Mouse (Mus musculus) cerebellum, adult 2 months (tissue): Measurements from ENCODE around the gene Cep295. TPM values are rescaled to one million over a fixed set of nuclear protein-coding genes. Genes with fewer than 3 reads are reported as not detected.
A peak's percentile ranks its signal among the peaks of the same experiment; 100 is the strongest.
"Not testable (repeated sequence)": the region's sequence is repeated elsewhere in the genome, so short reads cannot be mapped to it uniquely, and the experiment has no call there.

Source experiments
- DNase-seq, 2 experiments: peaks; one replicate each; pipeline ENCODE4 v3.0.0; 2021
- H3K27ac ChIP-seq: fragments of 200-500 bp; 2 replicates; pipeline ENCODE4 v1.5.1; 2012; ENCODE audit warnings: low read length, control low read depth, inconsistent platforms; ENCODE audit not compliant: insufficient read depth
- H3K27me3 ChIP-seq: fragments of 200-500 bp; 2 replicates; pipeline ENCODE4 v1.6.1; 2012; ENCODE audit warnings: inconsistent platforms, mild to moderate bottlenecking, low read length, moderate library complexity; ENCODE audit not compliant: control insufficient read depth, insufficient read depth
- H3K4me1 ChIP-seq: fragments of 200-500 bp; 2 replicates; pipeline ENCODE4 v1.6.1; 2011; ENCODE audit warnings: low read length; ENCODE audit not compliant: control insufficient read depth, insufficient read depth
- H3K4me3 ChIP-seq: fragments of 200-500 bp; replicated peaks from 2 replicates; pipeline ENCODE3; 2011; ENCODE audit warnings: mild to moderate bottlenecking, low read depth, low read length, control low read depth; ENCODE audit not compliant: insufficient read depth
- CTCF ChIP-seq: fragments of 200-500 bp; IDR thresholded peaks from 2 replicates; pipeline ENCODE4 v1.5.1; 2011; ENCODE audit warnings: low read depth, mild to moderate bottlenecking, control low read depth, low read length, moderate library complexity, borderline replicate concordance; ENCODE audit not compliant: insufficient read depth
- POLR2A ChIP-seq: fragments of 200-500 bp; IDR thresholded peaks from 2 replicates; pipeline ENCODE4 v1.6.1; 2011; ENCODE audit warnings: low read length, control low read depth, borderline replicate concordance; ENCODE audit not compliant: insufficient read depth
- WGBS: fragments of 180-500 bp; shearing (Covaris S2); methylation state at CpG from one replicate; pipeline ENCODE4 v1.1.7; 2018; 5-methylcytosine and 5-hydroxymethylcytosine counted together
- polyA plus RNA-seq: library from polyadenylated mRNA; depleted of rRNA; stranded (reverse); fragments of >200 nt; gene quantifications from 2 replicates; pipeline ENCODE4 v1.2.3, GENCODE M21; 2012

Cep295 gene
- polyA plus RNA-seq, 1 experiment = 20.0 TPM

DNA sequence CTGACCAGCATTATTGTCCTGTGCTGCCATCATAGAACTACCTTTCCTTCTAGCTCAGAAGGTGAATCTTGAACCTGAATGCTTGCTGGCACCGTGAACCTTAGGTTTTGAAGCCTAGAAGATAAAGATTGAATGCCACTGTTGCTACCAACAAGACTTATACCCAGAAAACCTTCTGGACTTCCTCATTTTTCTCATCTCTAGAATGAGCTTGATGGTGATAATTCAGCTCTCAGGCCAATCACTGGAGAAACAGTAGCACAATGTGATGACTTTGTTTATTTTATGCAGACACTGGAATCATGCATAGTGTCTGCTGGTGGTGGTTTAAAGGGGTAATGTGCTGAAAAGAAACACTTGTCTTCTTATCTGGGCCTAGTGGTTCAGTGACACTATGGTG, 7.3 kb upstream of the Cep295 start:
- no peaks in the 10 kb centered on the region for H3K4me1 ChIP-seq
- H3K4me3 ChIP-seq = no peak overlapping the region
- no peaks in the 10 kb centered on the region for H3K27me3 ChIP-seq
- TF ChIP-seq POLR2A (no peak), CTCF (no peak)
- DNase-seq = no peak
- WGBS = 74% methylated on average over 1 of the region's 1 CpGs
- no peak overlapping the region for H3K27ac ChIP-seq

DNA sequence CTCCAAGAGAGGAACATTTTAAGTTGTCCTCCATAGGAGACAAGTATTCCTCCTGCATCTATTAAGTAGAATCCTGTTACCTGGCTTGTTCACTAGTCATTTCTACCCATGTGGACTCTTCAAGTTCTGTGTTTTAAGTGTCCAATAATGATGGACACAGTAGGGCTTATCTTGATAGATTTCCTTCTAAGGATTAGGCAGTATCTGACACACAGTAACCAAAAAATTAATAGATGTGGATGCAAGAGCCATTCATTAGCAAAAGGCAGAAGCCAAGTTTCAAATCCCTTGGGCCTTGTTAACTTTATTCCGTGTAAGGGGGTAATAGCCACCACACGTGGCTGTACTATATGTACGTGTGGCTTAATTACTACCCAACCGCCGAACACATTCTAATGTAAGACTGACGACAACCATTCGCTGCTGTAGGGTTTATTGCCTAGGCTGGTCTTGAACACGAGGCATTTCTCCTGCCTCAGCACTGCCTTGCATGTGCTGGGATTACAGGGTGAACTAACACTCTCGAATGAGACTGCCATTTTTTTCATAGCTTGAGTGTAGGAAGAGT, 588 bp downstream of the Cep295 start:
- H3K27ac ChIP-seq = peak overlapping the region; percentile 35
- no peaks in the 10 kb centered on the region for H3K27me3 ChIP-seq
- H3K4me3 ChIP-seq = peak overlapping the region; percentile 96
- no peak for DNase-seq
- no peak for TF ChIP-seq CTCF
- TF ChIP-seq POLR2A = no peak
- WGBS = 0% methylated on average over 9 of the region's 9 CpGs
- H3K4me1 ChIP-seq = no peaks in the 10 kb centered on the region; the same call in 1 of the 2 replicates

DNA sequence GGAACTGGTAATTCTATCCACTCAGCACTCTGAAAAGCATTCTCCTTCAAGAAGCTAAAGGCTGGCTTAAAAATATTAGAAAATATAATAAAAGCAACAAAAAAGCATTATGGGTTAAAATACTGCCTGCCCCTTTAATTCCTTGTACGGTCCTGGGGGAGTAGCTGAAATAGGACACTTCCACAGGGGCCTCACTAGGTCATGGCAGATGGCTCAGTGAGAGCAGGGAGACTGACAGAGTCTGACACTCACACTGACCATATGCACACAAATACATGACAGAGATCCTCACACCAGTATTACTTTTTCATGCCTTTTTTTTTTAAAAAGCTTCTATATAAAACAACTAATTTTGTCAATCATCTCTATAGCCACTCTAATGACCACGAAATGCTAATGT, 7.7 kb downstream of the Cep295 start:
- WGBS = 31% methylated on average over 2 of the region's 2 CpGs
- Histone ChIP-seq H3K4me1 (no peaks in the 10 kb centered on the region), H3K27ac (no peak overlapping the region), H3K27me3 (no peaks in the 10 kb centered on the region), H3K4me3 (no peak overlapping the region)
- TF ChIP-seq POLR2A (no peak), CTCF (no peak)
- no peak for DNase-seq

DNA sequence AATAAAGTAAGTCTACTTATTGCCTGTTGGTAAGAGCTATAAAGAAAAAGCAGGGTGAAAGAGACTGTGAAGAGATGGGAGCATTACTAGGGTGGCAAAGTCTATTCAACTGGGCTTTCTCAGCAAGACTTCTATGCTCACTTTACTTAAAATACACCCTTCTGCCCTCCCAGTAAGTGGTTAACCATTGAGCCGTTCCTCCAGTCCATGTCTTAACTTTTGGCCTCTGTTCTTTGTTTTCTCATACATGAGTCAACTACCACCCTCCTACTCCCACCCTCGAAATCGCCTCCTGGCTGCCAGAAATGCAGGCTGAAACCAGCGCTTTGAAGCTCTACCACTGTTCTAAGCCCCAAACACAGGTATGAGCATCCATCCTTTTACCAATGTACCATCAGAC, 19.8 kb downstream of the Cep295 start:
- Histone ChIP-seq H3K4me1 (no peaks in the 10 kb centered on the region), H3K27me3 (no peaks in the 10 kb centered on the region), H3K4me3 (no peak overlapping the region), H3K27ac (no peak overlapping the region)
- DNase-seq = no peak
- TF ChIP-seq CTCF (no peak), POLR2A (no peak)
- 86% methylated on average over 4 of the region's 4 CpGs for WGBS

DNA sequence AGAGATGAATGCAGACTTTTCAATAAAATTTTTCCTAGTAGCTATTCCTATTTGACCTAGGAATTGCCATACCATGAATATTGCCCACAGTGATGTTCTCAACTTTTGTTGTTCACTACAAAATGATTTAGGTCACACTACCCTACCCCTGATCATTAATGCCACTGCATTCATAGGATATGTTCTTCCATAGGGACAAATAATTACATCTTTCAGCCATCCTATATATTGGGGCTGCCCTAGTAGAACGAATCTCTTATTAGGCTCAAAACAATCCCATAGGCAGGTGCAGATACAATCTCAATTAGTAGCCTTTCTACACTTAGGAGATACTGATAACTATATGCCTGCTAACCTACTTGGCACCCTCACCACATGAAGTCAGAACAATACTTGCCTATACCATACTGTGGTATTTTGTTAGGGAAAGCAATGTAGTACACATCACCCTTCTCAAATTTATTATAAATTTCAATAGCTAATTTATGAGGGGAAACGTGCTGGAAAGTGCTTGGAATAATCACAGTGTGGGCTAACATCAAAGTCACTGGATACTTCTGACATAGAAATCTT, 39.3 kb downstream of the Cep295 start:
- Histone ChIP-seq H3K27ac (no peak overlapping the region), H3K4me1 (no peaks in the 10 kb centered on the region), H3K27me3 (no peaks in the 10 kb centered on the region), H3K4me3 (no peak overlapping the region)
- WGBS = 82% methylated on average over 2 of the region's 2 CpGs
- DNase-seq = no peak
- TF ChIP-seq CTCF (no peak), POLR2A (no peak)

DNA sequence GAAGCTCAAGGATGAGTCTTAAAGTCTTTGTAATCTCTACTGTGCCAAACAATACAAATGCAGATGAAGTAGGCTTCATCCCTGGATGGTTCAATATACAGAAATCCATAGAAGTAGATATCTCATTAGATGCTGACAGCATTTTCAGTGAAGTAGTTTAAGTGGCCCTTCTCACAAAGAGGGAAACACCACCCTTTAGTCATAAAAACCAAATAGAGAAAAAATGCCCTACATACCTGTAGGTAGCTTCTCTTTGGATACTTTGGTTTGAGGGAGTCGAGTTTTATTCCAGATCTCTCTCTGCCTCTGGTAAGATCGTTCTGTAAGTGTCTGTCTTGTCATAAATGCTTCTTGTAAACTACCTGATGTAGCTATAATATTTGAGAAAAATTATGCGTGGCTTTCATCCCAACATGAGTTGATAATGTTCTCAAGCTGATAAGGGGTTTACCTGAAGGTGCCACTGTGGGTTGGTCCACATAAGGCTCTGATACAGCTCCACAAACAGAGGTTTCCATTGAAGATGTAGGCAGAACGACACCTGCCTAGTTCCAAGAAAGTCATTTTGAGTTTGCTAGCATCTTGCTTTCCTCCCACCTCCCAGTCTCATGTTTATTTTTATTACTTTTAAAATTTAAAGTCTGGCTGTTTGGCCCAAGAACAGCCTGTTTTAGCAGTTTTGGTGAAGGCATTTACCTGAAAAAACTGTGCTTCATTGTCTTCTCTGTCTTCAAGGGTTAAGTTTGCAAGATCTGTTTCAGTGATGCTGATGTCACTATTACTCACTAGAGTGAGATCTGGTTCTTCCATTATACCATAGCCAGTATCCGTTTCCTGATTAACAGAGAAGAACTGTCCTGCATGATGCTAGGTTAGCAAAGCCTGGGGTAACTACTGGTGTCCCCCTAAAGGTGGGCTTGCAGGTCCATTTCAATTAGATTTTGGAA, 40.1 kb downstream of the Cep295 start:
- no peaks in the 10 kb centered on the region for H3K27me3 ChIP-seq
- H3K4me1 ChIP-seq = no peaks in the 10 kb centered on the region
- 66% methylated on average over 5 of the region's 5 CpGs for WGBS
- no peak overlapping the region for H3K27ac ChIP-seq
- TF ChIP-seq CTCF (no peak), POLR2A (no peak)
- no peak overlapping the region for H3K4me3 ChIP-seq
- no peak for DNase-seq

DNA sequence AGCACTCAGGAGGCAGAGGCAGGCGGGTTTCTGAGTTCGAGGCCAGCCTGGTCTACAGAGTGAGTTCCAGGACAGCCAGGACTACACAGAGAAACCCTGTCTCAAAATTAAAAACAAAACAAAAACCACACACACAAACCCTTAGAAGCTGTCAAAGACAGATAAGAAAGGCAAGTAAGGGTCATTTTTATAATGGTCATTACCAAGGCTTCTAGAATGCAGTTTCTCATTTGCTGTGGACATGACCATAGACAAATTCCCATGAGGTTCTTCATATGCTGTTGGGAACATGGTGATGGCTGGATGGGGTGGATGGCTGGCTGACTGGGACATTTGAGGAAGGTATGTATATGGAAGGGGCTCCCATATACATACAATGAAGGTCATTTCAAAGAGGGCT, 41.3 kb downstream of the Cep295 start:
- H3K27me3 ChIP-seq, H3K27ac ChIP-seq, H3K4me3 ChIP-seq, DNase-seq, H3K4me1 ChIP-seq: not testable (repeated sequence)
- WGBS = 90% methylated on average over 2 of the region's 2 CpGs

DNA sequence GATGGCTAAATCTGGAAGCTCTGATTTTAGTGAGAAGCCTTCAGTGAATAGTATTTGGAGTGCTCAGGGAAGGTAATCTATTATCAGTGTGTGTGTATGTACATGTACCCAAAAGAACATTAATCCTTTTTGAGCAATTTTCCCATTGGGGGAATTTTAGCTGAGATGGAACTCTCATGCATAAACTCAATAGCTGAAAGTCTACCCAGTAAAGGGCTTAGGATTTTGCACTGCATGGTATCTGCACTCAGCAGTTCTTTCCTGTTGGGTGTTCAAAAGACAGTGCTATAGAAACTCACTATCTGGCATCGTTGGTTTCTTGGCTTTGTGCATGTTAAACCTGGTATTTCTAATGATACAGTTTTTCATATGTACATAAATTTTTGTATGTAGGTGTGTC, 43.0 kb downstream of the Cep295 start:
- no peak for TF ChIP-seq CTCF
- TF ChIP-seq POLR2A = no peak
- DNase-seq = no peak
- 98% methylated on average over 1 of the region's 1 CpGs for WGBS
- H3K27me3 ChIP-seq = no peaks in the 10 kb centered on the region
- H3K27ac ChIP-seq = no peak overlapping the region
- no peaks in the 10 kb centered on the region for H3K4me1 ChIP-seq
- H3K4me3 ChIP-seq = no peak overlapping the region
